ENCODE assay signal across 24 mouse cellular contexts in the genomic region with DNA sequence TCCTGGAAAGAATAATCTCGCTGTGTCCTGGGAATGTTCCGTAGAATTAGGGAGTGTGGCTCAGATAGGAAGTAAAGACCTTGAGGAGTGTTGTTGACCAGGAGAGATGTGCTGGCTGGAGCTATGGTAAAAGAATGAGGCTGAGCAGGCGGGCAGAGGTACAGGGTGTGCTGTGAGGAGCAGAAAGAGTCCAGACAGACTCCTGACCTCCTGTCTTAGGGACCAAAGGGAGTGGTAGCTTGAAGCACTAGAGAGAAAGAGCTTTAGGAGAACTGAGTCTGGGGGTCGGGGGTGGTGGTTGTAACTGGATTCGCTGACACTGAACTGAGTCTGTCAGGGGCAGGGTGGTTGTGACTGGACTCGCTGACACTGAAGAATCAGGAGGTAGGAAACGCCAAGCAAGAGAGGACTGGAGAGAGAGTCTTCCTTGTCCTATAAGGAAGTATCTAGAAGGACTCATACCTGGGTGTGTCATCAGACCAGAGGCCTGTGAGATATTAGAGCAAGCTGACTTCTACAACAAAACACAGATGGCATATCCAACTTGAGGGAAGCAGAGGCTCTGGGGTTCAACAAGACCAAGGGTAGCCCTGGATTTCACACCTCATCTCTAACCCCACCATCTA. TPM values are rescaled to one million over a fixed set of nuclear protein-coding genes. Genes with fewer than 3 reads are reported as not detected.
"Had no signal": no experiment of that assay in that cellular context is flagged by ENCODE, and none has a peak within 500 bp of the region (broad histone marks: within the 10 kb centered on the region; RNA-seq: fewer than 3 reads in every experiment).

No protein-coding gene starts in this region.

- H3K27me3 ChIP-seq: liver, embryonic 13.5 days; neural tube, embryonic 12.5 days; neural tube, embryonic 15.5 days had no signal

- ATAC-seq: inflammation-experienced regulatory T-cells, adult 6 months had no signal

- H3K4me2 ChIP-seq: liver, embryonic 13.5 days; midbrain, embryonic 11.5 days; neural tube, embryonic 12.5 days; neural tube, embryonic 15.5 days had no signal

- H3K9ac ChIP-seq: liver, embryonic 13.5 days; neural tube, embryonic 12.5 days; neural tube, embryonic 15.5 days had no signal

- H3K4me1 ChIP-seq: liver, embryonic 13.5 days; neural tube, embryonic 12.5 days had no signal

- H3K27ac ChIP-seq: liver, embryonic 13.5 days; neural tube, embryonic 12.5 days; neural tube, embryonic 15.5 days had no signal

- H3K4me3 ChIP-seq: liver, embryonic 13.5 days; neural tube, embryonic 12.5 days; neural tube, embryonic 15.5 days had no signal

- DNase-seq: kidney, adult 18-20 months; kidney, adult 9 months; kidney, postnatal 14 days; kidney, postnatal 4 days; liver, embryonic 13.5 days; lung, adult 2 months; lung, postnatal 14 days; lung, postnatal 4 days; midbrain, embryonic 14.5 days; retina, postnatal 1 day; thymus, adult 18-20 months; thymus, postnatal 36 days had no signal

- H3K36me3 ChIP-seq: liver, embryonic 13.5 days; neural tube, embryonic 12.5 days; neural tube, embryonic 15.5 days had no signal

- H3K9me3 ChIP-seq: liver, embryonic 13.5 days; neural tube, embryonic 12.5 days; neural tube, embryonic 15.5 days had no signal

RNA-seq across cellular contexts. Expression of gene Fbll1, which starts 38.6 kb away (rescaled TPM):
- total RNA-seq: liver, adult 2 months; megakaryocyte progenitor cell, adult 5-6 weeks; megakaryocyte-erythroid progenitor cell, adult 5-6 weeks had no signal
- polyA plus RNA-seq: inflammation-experienced regulatory T-cells, adult 6 months; kidney, embryonic 16.5 days; limb, embryonic 11.5 days; liver, adult 2 months; liver, embryonic 13.5 days; liver, embryonic 16.5 days; lung, adult 2 months; lung, embryonic 16.5 days; urinary bladder, adult 2 months had no signal
